Mouse (Mus musculus) brain, embryonic 18.5 days (tissue): ENCODE results near the gene Aebp1.
A peak's percentile ranks its signal among the peaks of the same experiment; 100 is the strongest.
"Not testable (repeated sequence)": the region's sequence is repeated elsewhere in the genome, so short reads cannot be mapped to it uniquely, and the experiment has no call there.

Experiments
- DNase-seq: peaks from one replicate; pipeline ENCODE4 v3.0.0-alpha.2; 2012; ENCODE audit warnings: low read depth, low spot score

Gene Aebp1

GRCm38 (mm10) chr11:5855902-5856301, 5.8 kb upstream of the Aebp1 start:
- no peak for DNase-seq

- no peak for DNase-seq
These were observed 5.1 kb upstream of the Aebp1 start for GRCm38 (mm10) chr11:5856479-5857130.

DNA sequence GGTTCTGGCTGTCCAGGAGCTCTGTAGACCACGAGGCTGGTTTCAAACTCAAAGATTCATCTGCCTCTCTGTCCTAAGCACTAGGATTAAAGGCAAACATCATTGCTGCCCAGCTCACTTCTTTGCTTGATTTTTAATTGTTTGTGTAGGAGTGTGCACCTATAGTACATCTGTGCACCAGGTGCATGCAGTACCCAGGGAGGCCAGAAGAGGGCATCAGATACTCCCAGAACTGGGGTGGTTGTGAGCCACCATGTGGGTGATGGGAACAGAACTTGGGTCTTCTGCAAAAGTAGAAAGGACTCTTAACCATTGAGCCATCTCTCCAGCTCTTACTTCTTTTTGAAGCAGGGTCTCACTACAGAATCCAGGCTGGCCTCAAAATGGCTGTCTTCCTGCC, 3.0 kb upstream of the Aebp1 start:
- DNase-seq = no peak

GRCm38 (mm10) chr11:5859883-5860550, 1.7 kb upstream of the Aebp1 start:
- DNase-seq = no peak

- DNase-seq = no peak
These were observed 1.1 kb upstream of the Aebp1 start for GRCm38 (mm10) chr11:5860639-5861038.

DNA sequence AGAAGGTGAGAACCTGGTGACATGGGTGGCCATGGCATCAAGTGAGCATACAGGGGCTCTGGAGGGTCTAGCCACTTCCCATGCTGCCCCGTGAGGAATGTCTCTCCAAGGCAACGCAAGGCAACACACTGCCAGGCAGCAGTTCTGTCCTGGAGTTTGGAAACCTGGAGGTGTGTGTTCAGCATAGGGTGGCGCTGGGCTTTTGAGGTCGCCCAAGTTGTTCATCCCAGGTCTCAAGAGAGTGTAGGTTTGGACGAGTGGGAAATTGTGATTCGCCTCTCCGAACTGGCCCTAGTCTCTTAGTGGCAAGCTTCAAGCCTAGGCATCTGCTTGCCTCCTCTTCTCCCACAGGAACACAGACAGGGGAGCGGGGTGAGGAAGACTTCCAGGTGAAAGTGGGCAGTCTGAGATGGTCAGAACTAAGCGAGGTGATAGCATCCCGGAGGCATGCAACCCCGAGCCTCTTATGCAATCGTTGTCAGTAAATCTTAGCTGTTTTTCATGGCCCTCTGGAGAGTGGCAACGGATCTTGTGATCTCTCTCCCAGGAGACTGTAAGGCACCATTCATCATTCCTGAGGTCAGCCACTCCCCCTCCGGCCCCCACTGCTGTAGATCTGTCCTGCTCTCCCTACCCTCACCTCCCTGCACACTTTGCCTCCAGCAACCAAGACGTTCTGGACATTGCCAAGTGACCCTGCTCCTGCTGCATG, 803 bp downstream of the Aebp1 start:
- DNase-seq = no peak

DNA sequence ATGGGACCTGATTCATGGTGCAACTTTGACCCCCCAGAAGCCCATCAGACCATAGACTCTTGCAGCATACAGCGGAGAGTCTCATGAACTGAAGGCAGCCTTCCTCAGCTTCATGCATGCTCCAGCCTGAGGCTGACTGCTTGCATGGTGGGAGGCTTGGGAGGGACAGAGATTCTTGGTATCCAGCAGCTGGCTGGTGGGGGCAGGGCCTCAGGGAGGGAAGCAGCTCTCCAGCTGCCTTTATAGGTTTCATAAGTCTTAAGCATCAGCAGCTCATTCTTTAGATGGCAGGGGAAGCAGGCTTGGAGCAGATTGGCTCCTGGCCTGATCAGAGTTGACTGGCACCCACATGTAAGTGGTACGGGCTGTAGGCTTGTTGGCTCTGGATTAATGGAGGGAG, 5.4 kb downstream of the Aebp1 start:
- no peak for DNase-seq

- DNase-seq = no peak
These were observed 6.6 kb downstream of the Aebp1 start for GRCm38 (mm10) chr11:5868324-5868723.

DNA sequence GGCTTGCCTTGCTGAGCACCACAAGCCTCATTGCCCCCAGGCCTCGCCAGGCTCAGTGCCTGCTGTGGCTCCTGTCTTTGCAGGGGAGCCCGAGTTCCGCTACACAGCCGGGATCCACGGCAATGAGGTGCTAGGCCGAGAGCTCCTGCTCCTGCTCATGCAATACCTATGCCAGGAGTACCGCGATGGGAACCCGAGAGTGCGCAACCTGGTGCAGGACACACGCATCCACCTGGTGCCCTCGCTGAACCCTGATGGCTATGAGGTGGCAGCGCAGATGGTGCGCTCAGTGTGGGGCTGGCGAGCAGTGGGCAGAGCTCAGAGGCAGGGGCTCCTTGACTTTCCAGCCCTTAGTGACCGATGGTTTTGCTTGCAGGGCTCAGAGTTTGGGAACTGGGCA, 7.6 kb downstream of the Aebp1 start:
- DNase-seq = no peak

DNA sequence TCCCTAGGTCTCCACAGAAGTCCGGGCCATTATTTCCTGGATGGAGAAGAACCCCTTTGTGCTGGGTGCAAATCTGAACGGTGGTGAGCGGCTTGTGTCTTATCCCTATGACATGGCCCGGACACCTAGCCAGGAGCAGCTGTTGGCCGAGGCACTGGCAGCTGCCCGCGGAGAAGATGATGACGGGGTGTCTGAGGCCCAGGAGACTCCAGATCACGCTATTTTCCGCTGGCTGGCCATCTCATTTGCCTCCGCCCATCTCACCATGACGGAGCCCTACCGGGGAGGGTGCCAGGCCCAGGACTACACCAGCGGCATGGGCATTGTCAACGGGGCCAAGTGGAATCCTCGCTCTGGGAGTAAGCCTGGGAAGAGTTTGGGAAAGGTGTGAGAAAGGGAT, 8.3 kb downstream of the Aebp1 start:
- DNase-seq = no peak

DNA sequence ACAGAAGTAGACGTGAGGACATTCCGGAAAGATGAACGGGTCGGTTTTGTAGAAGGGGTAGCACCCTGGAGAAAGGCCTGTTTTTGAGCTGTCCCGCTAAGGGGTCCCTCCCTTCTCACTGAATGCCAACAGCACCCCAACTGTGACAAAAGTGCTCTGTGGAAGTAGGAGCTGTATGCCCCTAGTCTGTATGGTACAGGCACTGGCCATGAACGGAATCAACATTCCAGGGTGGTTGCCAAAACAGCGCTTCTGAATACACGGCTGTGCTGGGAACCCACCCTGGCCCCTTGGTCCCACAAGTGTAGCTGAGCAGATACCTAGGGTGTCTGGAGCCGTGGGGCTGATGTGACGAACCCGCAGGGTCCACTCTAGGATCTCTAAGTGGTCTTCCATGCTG, 11.0 kb downstream of the Aebp1 start:
- no peak for DNase-seq

DNA sequence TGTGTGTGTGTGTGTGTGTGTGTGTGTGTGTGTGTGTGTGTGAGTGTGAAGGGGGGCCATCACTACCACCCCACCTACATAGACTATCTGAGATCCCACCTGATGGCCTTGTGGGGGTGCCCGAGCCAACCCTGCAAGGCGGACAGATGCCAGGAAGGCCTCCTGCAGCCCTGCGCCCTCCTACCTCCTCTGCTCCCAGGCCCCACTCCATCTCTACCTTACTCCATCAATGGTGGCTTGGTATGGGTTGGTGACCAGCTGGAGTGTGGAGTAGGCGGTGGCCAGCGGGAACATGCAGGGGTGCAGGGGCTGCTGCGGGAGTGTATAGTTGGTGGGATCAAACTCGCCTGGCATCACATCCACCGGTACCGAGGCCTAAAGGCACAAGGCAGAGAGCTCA, 11.4 kb downstream of the Aebp1 start:
- DNase-seq = no peak

DNA sequence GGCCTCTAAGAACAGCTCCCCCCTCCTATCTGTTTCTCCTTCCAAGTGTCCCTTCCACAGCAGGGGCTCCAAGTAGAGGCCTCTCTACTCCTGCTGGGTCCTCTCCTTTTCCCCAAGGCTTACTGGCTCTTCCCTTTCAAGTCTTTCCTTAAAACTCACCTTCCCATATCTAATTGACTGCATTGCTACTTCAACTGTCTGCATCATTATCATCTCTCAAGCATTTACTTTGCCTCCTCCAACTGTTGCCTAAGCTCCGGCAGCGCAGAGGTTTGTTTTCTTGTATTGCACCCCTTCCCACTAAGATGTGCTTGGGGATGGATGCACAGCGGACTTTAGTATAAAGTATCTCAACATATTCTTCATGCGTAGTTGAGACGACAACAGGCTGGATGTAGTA, 15.7 kb downstream of the Aebp1 start:
- no peak for DNase-seq

- DNase-seq = peak; percentile 93
These were observed 16.3 kb downstream of the Aebp1 start, which contains the start of gene Pold2 for GRCm38 (mm10) chr11:5877921-5878526. Pold2 (minus strand) TSS chr11:5878292.

GRCm38 (mm10) chr11:5878661-5879060, 16.9 kb downstream of the Aebp1 start:
- no peak for DNase-seq

- DNase-seq = no peak
These were observed 18.2 kb downstream of the Aebp1 start for GRCm38 (mm10) chr11:5879905-5880304.

- DNase-seq = no peak
These were observed 20.8 kb downstream of the Aebp1 start for GRCm38 (mm10) chr11:5882518-5882917.

GRCm38 (mm10) chr11:5886187-5886586, 24.4 kb downstream of the Aebp1 start:
- DNase-seq = no peak

- no peak for DNase-seq
These were observed 25.5 kb downstream of the Aebp1 start for GRCm38 (mm10) chr11:5887250-5887649.

- DNase-seq = not testable (repeated sequence)
These were observed 26.8 kb downstream of the Aebp1 start for GRCm38 (mm10) chr11:5888563-5888962.

GRCm38 (mm10) chr11:5892151-5892591, 30.4 kb downstream of the Aebp1 start:
- DNase-seq = no peak

- no peak for DNase-seq
These were observed 31.1 kb downstream of the Aebp1 start for GRCm38 (mm10) chr11:5892810-5893368.
